Mouse (Mus musculus): ENCODE measurements around the gene Rho. TPM values are rescaled to one million over a fixed set of nuclear protein-coding genes. Genes with fewer than 3 reads are reported as not detected.
A peak's percentile ranks its signal among the peaks of the same experiment; 100 is the strongest.

The Rho gene
- polyA plus RNA-seq, 1 experiment from 2014 or later, result 0.17 TPM

DNA sequence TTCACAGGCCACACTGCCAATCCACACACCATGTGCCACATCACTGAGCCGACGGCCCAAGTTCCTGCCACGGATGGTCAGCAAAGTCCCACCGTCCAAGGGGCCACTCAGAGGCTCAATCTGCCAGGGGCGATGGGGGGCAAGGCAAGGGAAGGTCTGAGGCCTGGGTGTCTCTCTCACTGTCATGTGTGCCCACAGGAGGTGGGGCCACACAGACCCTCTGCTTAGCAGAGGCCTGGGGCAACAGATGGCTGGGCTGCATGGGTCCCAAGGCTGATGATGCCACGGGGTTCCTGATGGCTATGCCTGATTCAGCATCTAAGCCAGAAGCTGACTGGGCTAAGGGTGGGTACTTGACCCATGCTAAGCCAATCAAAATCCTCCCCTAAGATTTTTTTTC is 37.2 kb downstream of the Rho start:
- ATAC-seq (ENCODE audit: insufficient number of reproducible peaks, insufficient read depth, low FRiP score, low TSS enrichment), result no peak
- Histone ChIP-seq H3K27me3 (no peaks in the 10 kb centered on the region), H3K4me1 (peaks cover 24% of the 10 kb centered on the region), H3K27ac (no peak overlapping the region), H3K4me2 (replicated peaks) (no peak overlapping the region), H3K9ac (0 out of 2 replicates have a peak overlapping the region, but pooled peaks have one; percentile 15), H3K9me3 (no peaks in the 10 kb centered on the region), H3K36me3 (no peaks in the 10 kb centered on the region), H3K4me3 (no peak overlapping the region)
- WGBS, result 63% methylated on average over 6 of the region's 6 CpGs

GRCm38 (mm10) chr6:115969103-115969502 is 37.6 kb downstream of the Rho start:
- H3K27ac ChIP-seq, result no peak overlapping the region
- no peak overlapping the region for H3K4me2 ChIP-seq (replicated peaks)
- no peak overlapping the region for H3K4me3 ChIP-seq
- no peaks in the 10 kb centered on the region for H3K36me3 ChIP-seq
- WGBS, result 63% methylated on average over 9 of the region's 9 CpGs
- ATAC-seq (ENCODE audit: insufficient number of reproducible peaks, insufficient read depth, low FRiP score, low TSS enrichment), result no peak
- peaks cover 24% of the 10 kb centered on the region for H3K4me1 ChIP-seq
- 0 out of 2 replicates have a peak overlapping the region, but pooled peaks have one; percentile 15 for H3K9ac ChIP-seq
- H3K27me3 ChIP-seq, result no peaks in the 10 kb centered on the region
- no peaks in the 10 kb centered on the region for H3K9me3 ChIP-seq

DNA sequence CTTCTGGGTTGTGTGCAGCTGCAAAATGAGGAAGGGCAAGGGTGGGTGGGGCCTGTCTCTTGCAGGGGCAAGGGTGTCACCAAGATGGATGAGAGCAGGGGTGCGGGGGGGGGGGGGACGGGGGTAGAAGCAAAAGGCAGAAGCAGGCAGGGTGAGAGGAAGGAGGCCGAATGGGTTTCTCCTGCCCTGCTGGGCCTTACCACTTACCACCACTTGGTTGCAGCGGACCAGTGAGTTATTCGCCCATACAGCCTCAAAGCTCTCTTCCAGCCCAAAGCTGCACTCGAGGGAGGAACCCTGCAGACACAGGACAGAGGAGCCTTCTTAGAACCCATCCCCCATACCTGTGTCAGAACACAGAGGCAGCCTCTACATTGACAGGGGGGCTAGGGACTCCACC is 38.4 kb downstream of the Rho start:
- H3K4me2 ChIP-seq (replicated peaks), result no peak overlapping the region
- H3K27ac ChIP-seq, result no peak overlapping the region
- H3K4me1 ChIP-seq, result peaks cover 24% of the 10 kb centered on the region
- H3K27me3 ChIP-seq, result no peaks in the 10 kb centered on the region
- H3K4me3 ChIP-seq, result no peak overlapping the region
- H3K9me3 ChIP-seq, result no peaks in the 10 kb centered on the region
- H3K36me3 ChIP-seq, result no peaks in the 10 kb centered on the region
- ATAC-seq (ENCODE audit: insufficient number of reproducible peaks, insufficient read depth, low FRiP score, low TSS enrichment), result no peak
- no peak overlapping the region for H3K9ac ChIP-seq
- WGBS, result 66% methylated on average over 4 of the region's 6 CpGs

DNA sequence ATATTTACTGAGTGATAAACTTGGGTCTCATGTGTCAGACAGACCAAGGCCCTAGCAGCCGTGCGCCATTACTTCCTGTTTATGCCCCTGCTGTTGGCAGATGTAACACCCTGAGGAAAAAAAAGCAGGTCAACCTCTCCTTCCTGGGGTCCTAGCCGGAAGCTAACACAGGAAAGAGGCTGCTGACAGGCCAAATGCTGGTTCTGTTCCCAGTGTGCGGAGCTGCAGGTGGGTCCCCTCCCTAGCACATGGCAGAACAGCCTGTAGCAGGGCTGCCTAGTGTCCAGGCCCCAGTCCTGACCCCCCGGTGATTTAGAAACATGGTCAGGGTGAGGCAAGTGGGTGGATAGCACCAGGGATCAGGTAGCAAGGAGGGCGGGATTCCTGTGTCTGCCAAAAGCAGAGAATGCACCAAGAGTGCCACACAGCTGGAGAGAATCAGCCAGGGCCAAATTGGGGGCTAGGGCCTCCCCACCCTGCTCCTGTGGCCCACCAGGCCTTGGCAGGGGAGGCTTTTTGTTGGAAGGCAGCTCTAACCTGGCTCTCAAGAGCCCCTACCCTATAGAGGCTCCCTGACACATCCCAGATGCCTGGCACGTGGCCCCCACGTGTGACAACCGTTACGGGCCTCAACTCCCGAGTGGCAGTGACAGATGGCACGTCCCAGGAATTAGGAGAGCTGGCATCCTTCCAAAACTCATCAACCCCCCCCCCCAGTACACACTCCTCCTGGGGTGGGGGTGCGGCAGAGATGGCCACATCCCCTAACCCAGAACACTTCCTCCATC is 39.9 kb downstream of the Rho start:
- Histone ChIP-seq H3K9me3 (no peaks in the 10 kb centered on the region), H3K4me3 (no peak overlapping the region), H3K36me3 (no peaks in the 10 kb centered on the region), H3K27me3 (no peaks in the 10 kb centered on the region), H3K27ac (peak overlapping the region; percentile 25; the same call in 1 of the 2 replicates), H3K4me1 (peaks cover 24% of the 10 kb centered on the region), H3K9ac (no peak overlapping the region), H3K4me2 (replicated peaks) (no peak overlapping the region)
- 46% methylated on average over 13 of the region's 13 CpGs for WGBS
- ATAC-seq (ENCODE audit: insufficient number of reproducible peaks, insufficient read depth, low FRiP score, low TSS enrichment), result no peak

- WGBS, result 79% methylated on average over 7 of the region's 7 CpGs
- Histone ChIP-seq H3K36me3 (no peaks in the 10 kb centered on the region), H3K27ac (no peak overlapping the region), H3K9me3 (no peaks in the 10 kb centered on the region), H3K4me1 (peaks cover 24% of the 10 kb centered on the region), H3K9ac (no peak overlapping the region), H3K4me3 (no peak overlapping the region), H3K27me3 (no peaks in the 10 kb centered on the region), H3K4me2 (replicated peaks) (no peak overlapping the region)
- 0 out of 2 replicates have a peak, but pooled peaks have one; percentile 48 for ATAC-seq (ENCODE audit: insufficient number of reproducible peaks, insufficient read depth, low FRiP score, low TSS enrichment)
Measured at GRCm38 (mm10) chr6:115972083-115972764, 40.7 kb downstream of the Rho start.

GRCm38 (mm10) chr6:115973139-115973875 is 41.8 kb downstream of the Rho start:
- Histone ChIP-seq H3K9ac (no peak overlapping the region), H3K4me2 (replicated peaks) (no peak overlapping the region), H3K4me1 (peaks cover 25% of the 10 kb centered on the region), H3K4me3 (no peak overlapping the region), H3K36me3 (no peaks in the 10 kb centered on the region), H3K9me3 (no peaks in the 10 kb centered on the region), H3K27ac (no peak overlapping the region), H3K27me3 (no peaks in the 10 kb centered on the region)
- no peak for ATAC-seq (ENCODE audit: insufficient number of reproducible peaks, insufficient read depth, low FRiP score, low TSS enrichment)
- 84% methylated on average over 15 of the region's 15 CpGs for WGBS

DNA sequence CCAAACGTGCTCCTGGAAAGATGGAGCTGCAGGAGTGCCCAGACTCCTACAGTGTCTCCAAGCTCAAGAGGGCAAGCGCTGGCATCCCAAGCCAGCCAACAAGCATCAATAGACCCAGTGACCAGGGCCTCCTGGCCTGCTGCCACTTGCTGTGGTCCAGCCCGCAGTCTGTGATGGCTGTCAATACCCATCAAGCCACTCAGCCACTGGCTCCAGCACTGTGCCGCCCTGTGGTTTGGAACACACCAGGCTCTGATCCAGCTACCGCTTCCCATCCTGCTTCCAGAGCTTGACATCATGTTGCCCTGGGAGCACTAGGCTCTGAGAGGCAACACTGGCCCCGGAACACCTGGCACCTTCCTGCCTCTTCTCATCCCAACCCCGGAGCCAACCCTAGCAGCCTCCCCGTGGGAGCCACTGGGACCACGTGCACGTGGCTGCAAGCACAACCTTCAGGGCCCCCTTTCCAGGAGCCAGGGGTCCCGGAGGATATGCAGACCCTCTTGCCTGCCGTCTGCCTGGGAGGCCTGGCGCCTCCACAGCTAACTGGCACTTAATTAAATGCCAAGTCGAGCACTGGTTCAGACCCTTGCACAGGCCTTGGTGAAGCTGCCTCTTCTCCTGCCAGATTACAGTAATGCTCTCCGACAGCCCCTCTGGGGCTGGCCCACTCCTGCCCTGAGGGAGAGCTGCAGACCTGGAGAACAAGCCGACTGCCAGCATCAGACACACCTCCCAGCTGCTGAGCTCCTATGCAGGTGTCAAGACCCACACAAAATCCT is 42.5 kb downstream of the Rho start:
- H3K4me2 ChIP-seq (replicated peaks), result no peak overlapping the region
- no peak for ATAC-seq (ENCODE audit: insufficient number of reproducible peaks, insufficient read depth, low FRiP score, low TSS enrichment)
- H3K36me3 ChIP-seq, result no peaks in the 10 kb centered on the region
- no peak overlapping the region for H3K9ac ChIP-seq
- H3K4me3 ChIP-seq, result no peak overlapping the region
- H3K27me3 ChIP-seq, result no peaks in the 10 kb centered on the region
- WGBS, result 76% methylated on average over 16 of the region's 16 CpGs
- no peaks in the 10 kb centered on the region for H3K9me3 ChIP-seq
- no peak overlapping the region for H3K27ac ChIP-seq
- H3K4me1 ChIP-seq, result peaks cover 20% of the 10 kb centered on the region

DNA sequence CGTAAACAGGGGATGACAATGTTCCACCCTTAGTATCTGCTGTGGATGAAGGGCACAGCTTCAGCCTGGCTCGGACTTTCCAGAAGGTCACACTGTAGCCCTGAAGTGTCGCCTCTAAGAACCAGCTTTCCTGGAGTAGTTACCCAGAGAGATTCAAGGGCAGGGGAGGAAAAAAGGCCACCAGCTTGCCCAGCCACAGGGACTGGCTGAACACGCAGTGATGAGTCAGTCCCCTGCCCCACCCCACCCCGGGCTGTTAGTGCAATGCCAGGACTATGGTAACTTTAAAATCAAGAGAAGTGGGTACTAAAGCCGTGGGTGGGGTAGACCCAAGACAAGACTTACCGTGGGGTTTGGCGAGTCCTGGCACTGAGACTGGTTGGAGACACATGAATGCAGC is 44.1 kb downstream of the Rho start:
- Histone ChIP-seq H3K9me3 (no peaks in the 10 kb centered on the region), H3K4me2 (replicated peaks) (no peak overlapping the region), H3K36me3 (no peaks in the 10 kb centered on the region), H3K9ac (no peak overlapping the region), H3K4me1 (peaks cover 25% of the 10 kb centered on the region), H3K27me3 (no peaks in the 10 kb centered on the region), H3K4me3 (no peak overlapping the region), H3K27ac (no peak overlapping the region)
- 88% methylated on average over 8 of the region's 8 CpGs for WGBS
- no peak for ATAC-seq (ENCODE audit: insufficient number of reproducible peaks, insufficient read depth, low FRiP score, low TSS enrichment)

- no peaks in the 10 kb centered on the region for H3K27me3 ChIP-seq
- 87% methylated on average over 15 of the region's 15 CpGs for WGBS
- H3K9me3 ChIP-seq, result no peaks in the 10 kb centered on the region
- no peaks in the 10 kb centered on the region for H3K36me3 ChIP-seq
- no peak overlapping the region for H3K4me2 ChIP-seq (replicated peaks)
- no peak for ATAC-seq (ENCODE audit: insufficient number of reproducible peaks, insufficient read depth, low FRiP score, low TSS enrichment)
- no peak overlapping the region for H3K9ac ChIP-seq
- no peak overlapping the region for H3K27ac ChIP-seq
- no peak overlapping the region for H3K4me3 ChIP-seq
- H3K4me1 ChIP-seq, result 0 out of 2 replicates have a peak, but pooled peaks cover 10% of the 10 kb centered on the region
Measured at GRCm38 (mm10) chr6:115977810-115978209, 46.3 kb downstream of the Rho start.

DNA sequence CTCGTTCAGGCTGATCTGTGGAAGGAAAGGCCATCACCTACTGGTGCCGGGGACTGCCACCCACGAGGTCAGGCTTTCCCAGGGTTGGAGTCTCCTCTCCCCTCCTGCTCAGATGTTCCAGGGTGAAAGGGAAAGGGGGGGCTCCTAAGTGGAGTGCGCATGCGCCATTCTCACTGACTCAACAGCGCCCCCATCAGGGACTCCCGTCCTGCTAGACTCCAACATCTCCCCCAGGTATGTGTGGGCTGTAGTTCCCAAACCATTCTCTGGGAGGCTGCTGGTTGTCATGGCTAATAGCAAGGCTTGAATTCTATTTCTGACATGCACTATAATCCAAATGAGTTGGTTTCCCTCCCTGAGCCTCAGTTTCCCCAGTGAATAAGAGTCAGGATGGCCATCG is 47.0 kb downstream of the Rho start:
- Histone ChIP-seq H3K4me1 (peaks cover 11% of the 10 kb centered on the region; the same call in 1 of the 2 replicates), H3K27ac (no peak overlapping the region), H3K27me3 (no peaks in the 10 kb centered on the region), H3K9me3 (no peaks in the 10 kb centered on the region), H3K9ac (no peak overlapping the region), H3K4me3 (no peak overlapping the region), H3K36me3 (no peaks in the 10 kb centered on the region), H3K4me2 (replicated peaks) (no peak overlapping the region)
- no peak for ATAC-seq (ENCODE audit: insufficient number of reproducible peaks, insufficient read depth, low FRiP score, low TSS enrichment)
- WGBS, result 69% methylated on average over 8 of the region's 8 CpGs

DNA sequence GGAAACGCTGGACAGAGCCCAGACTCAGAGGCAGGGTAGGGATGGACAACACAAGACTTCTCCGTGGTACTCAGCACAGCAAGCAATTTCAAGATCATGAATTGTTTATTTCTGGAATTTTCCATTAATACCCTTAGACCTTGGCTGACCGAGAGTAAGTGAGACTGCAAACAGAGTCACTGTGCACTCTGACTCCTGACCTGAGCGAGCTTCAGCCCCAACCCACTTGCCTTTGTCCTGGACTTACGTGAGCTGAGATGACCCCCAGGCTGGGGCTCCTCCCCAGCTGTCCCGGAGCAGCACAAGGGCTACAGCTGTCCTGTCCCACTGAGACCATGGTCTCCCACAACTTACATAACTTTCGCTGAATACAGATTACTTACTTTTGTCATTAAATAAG is 51.3 kb downstream of the Rho start:
- 55% methylated on average over 7 of the region's 7 CpGs for WGBS
- no peaks in the 10 kb centered on the region; the same call in 1 of the 2 replicates for H3K27me3 ChIP-seq
- H3K9me3 ChIP-seq, result no peaks in the 10 kb centered on the region
- no peaks in the 10 kb centered on the region for H3K36me3 ChIP-seq
- H3K4me2 ChIP-seq (replicated peaks), result no peak overlapping the region
- no peak for ATAC-seq (ENCODE audit: insufficient number of reproducible peaks, insufficient read depth, low FRiP score, low TSS enrichment)
- H3K9ac ChIP-seq, result no peak overlapping the region
- peaks cover 42% of the 10 kb centered on the region for H3K4me1 ChIP-seq
- peak overlapping the region; percentile 4; the same call in 1 of the 2 replicates for H3K27ac ChIP-seq
- no peak overlapping the region for H3K4me3 ChIP-seq

All from embryonic facial prominence, embryonic 12.5 days (tissue).